Mouse (Mus musculus) cerebellum, postnatal 4 days (tissue): ENCODE results near the gene Tepsin.
A peak's percentile ranks its signal among the peaks of the same experiment; 100 is the strongest.

Source experiments
- DNase-seq, 2 experiments: peaks; one replicate each; pipeline ENCODE4 v3.0.0; 2022; ENCODE audit warnings: low spot score in 2 of 2, mixed read lengths in 1 of 2

Tepsin gene

DNA sequence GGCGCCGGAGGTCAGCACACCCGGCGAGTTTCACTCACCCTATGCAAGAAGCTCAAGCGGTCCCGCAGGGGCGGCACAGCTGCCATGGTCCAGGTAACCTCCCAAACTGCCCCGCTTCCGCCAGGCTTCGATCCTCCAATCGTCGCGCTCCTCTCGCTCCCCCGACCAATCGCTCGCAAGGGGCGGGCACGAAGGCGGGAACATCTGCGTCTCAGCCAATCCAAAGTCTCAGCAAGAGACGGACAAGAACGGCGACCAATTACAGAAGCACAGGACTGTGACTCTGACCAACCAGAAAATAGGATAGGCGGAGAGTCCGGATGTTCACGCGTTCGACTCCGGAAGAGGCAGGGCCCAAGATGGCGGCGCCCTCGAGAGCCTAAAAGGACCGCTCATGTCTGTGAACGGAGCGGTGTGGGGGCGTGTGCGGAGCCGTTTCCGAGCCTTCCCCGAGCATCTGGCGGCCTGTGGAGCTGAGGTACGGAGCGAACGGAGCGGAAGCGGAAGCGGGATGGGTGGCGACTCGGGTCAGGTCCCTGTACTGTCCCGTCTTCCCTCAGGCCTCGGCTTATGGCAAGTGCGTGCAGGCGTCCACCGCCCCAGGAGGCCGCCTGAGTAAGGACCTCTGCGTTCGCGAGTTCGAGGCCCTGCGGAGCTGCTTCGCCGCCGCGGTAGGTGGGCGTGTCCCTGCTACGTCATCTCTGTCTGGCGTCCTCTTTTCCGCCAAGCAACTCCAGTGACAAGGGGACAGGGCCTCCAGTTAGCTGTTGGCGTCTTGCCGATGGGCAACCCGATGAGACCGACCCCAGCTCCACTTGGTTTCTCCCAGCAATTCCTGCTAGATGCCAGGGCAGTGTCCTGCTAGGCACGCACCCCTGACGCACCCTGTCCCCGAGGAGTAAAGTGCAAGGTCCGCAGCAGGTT is at the start of gene Tepsin, which contains the start of gene Ndufaf8:
TSS of gene Tepsin (minus strand) at position 144 of the 924 bp plus-strand sequence.
TSS of gene Ndufaf8 (plus strand) at position 341 of the 924 bp plus-strand sequence.
- peak; percentile 97 to 100 for DNase-seq

- DNase-seq: no peak
Observed at GRCm38 (mm10) chr11:120143708-120144497, 45.4 kb upstream of the Tepsin start.

GRCm38 (mm10) chr11:120142601-120143051 is 44.1 kb upstream of the Tepsin start:
- DNase-seq: no peak

- no peak for DNase-seq
Observed at GRCm38 (mm10) chr11:120140255-120140654, 41.7 kb upstream of the Tepsin start.

DNA sequence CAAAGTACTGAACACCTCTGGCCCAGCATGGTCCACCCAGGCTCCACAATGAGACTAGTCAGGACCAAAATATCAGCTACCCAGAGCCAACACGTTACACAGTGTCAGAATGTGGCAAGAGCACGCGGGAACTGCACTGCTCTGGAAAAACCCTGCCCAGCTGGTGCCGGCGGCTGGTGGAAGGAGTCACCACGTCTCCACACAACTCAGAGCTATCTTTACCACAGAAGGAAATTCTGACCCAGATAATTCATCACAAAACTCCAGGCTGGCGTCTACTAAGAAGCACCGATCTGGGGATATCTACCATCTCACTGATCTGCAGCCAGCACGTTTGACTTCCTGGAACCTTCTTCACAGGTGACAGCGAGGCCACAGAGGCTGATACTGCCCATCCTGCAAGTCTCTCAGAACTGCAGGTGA is 40.8 kb upstream of the Tepsin start:
- no peak for DNase-seq

GRCm38 (mm10) chr11:120137625-120138004 is 39.1 kb upstream of the Tepsin start:
- no peak for DNase-seq

DNA sequence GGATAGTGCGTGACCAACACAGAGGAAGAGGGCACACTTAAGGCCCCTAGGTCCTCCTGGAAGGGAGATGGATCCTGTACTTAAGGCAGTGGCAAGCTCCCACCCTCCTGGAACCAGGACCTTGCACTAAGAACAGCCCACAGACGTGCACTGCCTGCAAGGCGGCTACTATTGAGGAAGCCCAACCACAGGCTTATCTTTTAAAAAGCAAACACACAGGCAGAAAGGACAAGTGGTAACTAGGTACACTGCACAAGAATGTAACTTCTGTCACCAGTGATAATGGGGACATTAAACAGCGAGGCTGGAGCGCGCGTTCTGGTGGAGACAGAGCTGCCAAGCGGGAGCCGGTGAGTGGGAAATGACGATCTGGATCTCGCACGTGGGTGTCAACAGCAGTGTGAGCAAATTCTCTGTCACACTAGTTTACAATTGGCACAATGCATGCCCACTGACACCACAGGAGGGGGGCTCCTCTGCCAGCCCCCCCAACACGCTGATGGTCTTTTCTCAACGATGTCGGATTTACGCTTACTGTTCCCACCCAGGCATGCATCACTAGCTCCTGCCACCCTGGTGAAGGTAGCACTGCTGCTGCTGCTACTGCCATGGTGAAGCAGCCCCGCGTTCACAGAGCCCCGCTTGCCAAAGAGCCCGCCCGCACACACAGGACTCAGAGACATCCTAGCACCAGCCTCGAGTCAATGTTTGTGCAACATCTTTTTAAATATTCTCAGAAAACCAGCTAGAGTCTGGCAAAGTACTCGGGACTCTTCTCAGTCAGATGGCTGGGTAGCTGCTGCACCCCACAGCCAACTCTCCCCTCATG is 38.5 kb upstream of the Tepsin start:
- no peak for DNase-seq

- DNase-seq: no peak
Observed at GRCm38 (mm10) chr11:120136195-120136594, 37.7 kb upstream of the Tepsin start.

GRCm38 (mm10) chr11:120134847-120135530 is 36.5 kb upstream of the Tepsin start:
- no peak for DNase-seq

- DNase-seq: no peak
Observed at GRCm38 (mm10) chr11:120134148-120134547, 35.6 kb upstream of the Tepsin start.

DNA sequence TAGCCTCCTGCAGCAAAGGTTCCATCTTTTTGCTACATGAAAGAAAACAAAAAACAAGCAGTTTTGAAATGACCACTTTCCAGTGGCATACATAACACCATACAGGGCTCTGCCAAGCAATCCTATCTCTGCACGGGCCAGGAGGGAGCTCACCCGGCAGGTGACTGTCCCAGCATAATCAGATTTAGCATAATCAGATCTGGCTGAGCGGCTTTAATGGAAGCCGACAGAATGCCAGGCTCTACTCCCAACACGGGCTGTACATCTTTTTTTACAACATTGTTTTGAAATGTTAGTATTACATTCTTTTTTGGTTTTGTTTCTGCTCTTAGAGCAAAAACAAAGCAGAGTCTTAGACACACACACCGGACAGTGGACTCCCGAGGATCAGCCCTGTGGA is 30.8 kb upstream of the Tepsin start:
- DNase-seq: no peak

DNA sequence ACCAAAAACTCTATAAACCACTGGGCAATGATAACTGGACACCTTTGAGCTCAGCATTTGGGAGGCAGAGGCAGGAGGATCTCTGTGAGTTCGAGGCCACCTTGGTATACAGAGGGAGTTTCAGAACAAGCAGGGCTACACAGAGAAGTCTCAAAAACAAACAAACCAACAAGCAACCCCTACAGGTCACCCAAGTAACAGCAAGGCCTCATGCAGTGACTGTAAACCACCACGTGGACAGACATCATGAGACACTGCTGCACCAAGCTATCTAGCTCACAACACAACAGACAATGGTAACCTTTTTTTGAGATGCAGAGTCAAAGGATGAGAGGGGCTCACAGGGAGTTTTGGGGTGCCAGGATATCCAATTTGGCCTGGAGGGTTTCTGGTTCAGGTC is 28.3 kb upstream of the Tepsin start:
- no peak for DNase-seq

GRCm38 (mm10) chr11:120122126-120122525 is 23.6 kb upstream of the Tepsin start:
- DNase-seq: peak in 1 of 2 experiments; percentile 34

DNA sequence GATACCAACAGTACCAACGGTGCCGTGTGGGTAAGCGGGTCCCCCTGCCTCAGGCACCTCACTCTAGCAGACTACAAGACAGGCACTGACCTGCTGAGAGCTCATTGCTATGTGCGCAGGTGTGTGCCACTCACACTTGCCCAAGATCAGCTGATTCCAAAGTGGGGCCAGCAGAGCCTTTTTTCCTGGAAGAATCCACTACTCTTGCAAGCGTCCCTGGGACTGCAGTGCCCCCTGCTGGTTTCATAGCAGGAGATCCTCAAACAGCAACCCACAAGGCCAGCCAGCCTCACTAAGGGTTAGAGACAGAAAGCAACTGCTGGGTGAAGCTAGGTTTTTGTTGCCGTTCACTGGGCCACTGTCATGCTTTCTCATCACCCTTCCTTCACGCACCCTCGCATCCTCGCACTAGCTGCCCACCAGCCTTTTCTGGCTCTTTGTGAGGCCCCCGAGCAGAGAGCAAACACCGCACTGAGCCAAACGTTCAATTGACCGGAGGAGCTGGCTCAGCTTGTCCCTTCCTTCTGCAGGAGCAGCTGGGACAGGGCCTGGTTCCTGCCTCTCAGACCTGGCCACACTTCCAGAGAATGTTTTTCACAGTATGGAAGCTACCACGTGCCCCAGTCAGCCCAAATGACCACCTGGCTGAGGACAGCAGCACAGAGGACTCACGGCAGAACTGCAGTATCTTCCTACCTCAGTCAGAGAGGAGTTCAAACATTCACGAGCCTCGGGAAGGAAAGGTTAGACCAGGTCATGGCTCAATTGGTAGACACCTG is 22.3 kb upstream of the Tepsin start:
- DNase-seq: peak in 1 of 2 experiments; percentile 67

GRCm38 (mm10) chr11:120119936-120120541 is 21.5 kb upstream of the Tepsin start:
- no peak for DNase-seq

DNA sequence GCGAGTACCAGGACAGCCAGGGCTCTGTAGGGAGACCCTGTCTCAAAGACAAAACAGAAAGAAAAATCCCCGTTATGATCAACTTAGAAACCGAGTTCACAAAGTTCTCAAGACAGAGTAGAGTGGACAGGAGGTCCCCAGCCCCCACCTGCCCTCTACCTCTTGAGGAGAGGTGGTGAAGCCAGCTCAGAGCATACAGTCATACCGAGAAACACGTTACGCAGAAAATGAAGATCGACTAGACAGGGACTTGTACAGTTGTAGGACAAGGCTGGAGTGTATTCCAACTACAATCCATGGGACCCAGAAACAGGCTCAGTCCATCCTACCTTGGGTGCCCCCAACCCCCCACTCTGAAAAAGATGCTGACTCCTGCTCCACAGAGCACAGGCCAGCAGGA is 20.6 kb upstream of the Tepsin start:
- no peak for DNase-seq

GRCm38 (mm10) chr11:120117626-120118025 is 19.1 kb upstream of the Tepsin start:
- DNase-seq: no peak

GRCm38 (mm10) chr11:120114488-120115215 is 16.1 kb upstream of the Tepsin start:
- DNase-seq: no peak

- DNase-seq: no peak
Observed at GRCm38 (mm10) chr11:120112136-120112535, 13.6 kb upstream of the Tepsin start.
